Mouse (Mus musculus) frontal cortex, adult 2 months (tissue): ENCODE measurements at regions not wholly inside any gene's neighbourhood (a gene's known extent, or its start where the extent isn't known, plus 50 kb on each side); places are given as distances from the start of the nearest gene placed in this dataset.
"Not testable (repeated sequence)": the region's sequence is repeated elsewhere in the genome, so short reads cannot be mapped to it uniquely, and the experiment has no call there.

ENCODE experiments used
- DNase-seq, 2 experiments: peaks; one replicate each; pipeline ENCODE4 v3.0.0; 2022; ENCODE audit warnings: low spot score in 1 of 2; ENCODE audit errors: extremely low spot score in 1 of 2

DNA sequence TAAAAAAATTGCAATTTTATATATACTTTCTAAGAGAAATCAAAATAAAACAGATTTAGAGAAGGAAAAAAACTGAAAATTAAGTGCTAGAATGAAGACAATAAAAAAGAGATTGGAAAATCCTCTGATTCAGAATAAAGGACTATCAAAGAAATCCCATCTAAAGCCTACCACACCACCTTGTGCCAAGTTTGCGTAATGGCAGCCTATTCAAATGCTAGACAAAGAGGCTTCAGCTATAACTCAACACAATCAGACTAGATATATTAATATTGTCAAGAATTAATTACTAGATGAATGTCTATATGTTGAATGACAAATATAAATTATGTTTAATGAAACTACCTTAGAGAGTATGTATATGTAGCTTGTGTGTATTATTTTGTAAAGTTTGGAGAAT is 221.9 kb upstream of the Ascc3 start:
- DNase-seq, result peak in 1 of 2 experiments; percentile 62

DNA sequence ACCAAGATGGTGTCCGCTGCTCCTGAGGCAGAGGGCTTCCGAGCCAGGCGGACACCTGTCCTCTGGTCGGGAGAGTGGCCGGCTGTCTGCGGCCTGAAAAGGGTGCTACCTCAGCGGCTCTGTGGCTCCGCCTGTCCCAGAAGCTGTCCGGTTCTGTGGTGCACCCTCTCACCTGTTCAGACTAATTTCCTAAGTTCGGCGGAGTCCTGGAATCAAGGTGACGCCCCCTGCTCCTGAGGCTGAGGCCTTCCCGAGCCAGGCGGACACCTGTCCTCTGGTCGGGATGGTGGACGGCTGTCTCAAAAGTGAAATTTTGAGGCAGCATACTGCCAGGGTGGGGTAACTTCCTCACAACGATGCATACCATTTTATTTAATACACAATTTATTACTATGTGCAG is 199.9 kb upstream of the Ascc3 start:
- not testable (repeated sequence) for DNase-seq
